Mouse (Mus musculus) gastrocnemius, adult 18-20 months (tissue): Measurements from ENCODE around the gene Zdhhc4. TPM values are rescaled to one million over a fixed set of nuclear protein-coding genes. Genes with fewer than 3 reads are reported as not detected.
A peak's percentile ranks its signal among the peaks of the same experiment; 100 is the strongest.

Experiments
- DNase-seq: peaks from one replicate; pipeline ENCODE4 v3.0.0; 2021; ENCODE audit warnings: low spot score
- total RNA-seq, 2 experiments: library from RNA; stranded (reverse); gene quantifications; 2 replicates each; pipeline ENCODE4 v1.2.3; 2021

Zdhhc4 gene
- total RNA-seq, 2 experiments from 2014 or later, result 34.7 to 38.1 TPM

DNA sequence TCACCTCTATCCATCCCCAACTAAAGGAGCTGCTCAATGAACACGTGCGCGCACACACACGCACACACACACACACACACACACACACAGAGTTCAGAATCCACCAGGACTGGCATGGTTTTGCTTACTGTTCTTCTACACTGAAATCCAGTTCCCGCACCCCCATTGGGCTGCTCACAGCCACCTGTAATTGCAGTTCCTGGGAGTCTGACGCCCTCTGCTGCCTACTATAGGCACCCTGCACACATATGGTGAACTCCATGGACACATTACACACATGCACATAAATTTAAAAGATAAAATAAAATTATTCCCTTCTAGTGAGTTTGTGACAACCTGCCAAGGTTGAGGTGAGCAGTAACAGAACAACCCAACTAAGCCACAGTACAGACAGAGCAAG lies 44.3 kb downstream of the Zdhhc4 start:
- no peak for DNase-seq

DNA sequence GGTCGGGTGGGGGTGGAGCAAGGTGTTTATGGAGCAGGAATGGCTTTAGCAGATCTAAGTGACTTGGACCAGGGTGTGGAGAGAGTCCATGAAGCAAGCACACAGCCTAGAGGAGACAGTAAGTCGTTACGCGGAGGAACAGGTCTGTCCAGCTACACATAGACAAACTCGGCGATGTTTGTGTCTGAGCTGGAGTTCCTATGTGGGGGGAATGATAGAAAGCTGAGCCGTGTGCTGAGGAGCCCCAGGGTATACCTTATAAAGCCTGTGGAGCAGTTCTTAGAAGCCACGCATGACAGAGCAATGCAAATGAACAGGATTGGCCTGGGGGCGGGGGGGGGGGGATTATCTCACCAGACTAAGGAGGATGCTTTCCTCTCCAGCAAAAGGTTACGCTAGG lies 49.8 kb downstream of the Zdhhc4 start:
- no peak for DNase-seq

DNA sequence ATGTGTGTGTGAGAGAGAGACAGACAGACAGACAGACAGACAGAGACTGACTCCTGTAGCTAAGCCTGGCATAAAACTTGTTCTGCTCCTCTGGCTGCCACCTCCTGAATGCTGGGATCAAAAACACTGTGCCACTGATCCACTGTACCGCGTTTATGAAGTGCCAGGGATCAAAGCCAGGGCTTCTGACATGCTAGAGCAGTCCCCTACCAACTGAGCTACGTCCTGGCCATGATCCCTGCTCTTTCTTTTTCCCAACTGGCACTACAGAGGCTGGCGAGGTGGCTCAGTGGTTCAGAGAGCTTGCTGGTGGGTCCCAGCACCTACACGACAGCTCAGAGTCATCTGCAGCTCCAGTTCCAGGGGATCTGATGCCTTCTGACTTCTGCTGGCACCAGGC lies 53.3 kb downstream of the Zdhhc4 start:
- no peak for DNase-seq

DNA sequence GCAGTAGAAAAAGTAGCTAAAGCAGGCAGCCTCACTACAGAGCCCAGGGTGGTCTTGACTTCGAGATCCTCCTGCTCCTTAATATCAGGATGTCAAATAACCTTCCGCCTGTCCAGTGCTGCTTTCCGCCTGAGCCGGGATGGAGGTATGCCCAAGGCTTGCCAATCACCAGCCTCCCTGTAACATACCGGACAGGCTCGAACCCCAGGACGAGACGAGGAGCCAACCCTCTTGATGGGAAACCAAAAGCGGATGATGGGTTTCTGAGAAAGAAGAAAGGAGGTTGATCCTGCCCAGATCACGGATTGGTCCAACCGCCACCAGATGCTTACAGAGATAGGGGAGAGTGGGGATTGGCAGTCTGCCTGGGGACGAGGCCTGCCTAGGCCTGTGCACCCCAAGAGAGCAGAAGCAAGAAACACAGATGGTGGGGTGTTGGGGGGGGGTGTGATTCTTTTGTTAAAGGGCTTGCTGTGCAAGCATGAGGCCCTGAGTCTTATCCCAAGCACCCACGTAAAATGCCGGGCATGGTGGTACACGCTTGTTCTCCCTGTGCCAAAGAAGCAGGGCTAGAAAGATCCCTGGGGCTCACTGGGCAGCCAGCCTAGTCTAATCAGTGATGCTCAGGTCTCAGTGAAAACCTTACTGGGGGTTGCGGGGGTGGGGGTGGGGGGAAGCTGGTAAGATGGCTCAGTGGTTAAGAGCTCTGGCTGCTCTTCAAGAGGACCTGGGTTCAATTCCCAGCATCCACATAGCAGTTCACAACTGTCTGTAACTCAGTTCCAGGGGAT lies 56.3 kb downstream of the Zdhhc4 start:
- no peak for DNase-seq

DNA sequence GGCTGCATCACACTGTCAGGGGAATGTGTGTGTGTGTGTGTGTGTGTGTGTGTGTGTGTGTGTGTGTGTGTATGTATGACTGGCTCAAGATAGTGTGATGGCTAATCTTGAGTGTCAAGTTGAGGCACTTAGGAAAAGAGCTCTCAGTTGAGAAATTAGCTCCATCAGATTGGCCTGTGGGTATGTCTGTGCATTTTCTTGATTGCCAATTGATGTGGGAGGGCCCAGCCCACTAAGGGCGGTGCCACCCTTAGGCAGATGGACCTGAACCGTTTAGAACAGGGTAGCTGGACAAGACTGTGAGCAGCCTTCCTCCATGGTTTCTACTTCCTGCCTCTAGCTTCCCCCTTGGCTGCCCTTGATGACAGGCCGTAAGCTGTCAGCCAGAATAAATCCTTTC lies 56.9 kb downstream of the Zdhhc4 start:
- no peak for DNase-seq

DNA sequence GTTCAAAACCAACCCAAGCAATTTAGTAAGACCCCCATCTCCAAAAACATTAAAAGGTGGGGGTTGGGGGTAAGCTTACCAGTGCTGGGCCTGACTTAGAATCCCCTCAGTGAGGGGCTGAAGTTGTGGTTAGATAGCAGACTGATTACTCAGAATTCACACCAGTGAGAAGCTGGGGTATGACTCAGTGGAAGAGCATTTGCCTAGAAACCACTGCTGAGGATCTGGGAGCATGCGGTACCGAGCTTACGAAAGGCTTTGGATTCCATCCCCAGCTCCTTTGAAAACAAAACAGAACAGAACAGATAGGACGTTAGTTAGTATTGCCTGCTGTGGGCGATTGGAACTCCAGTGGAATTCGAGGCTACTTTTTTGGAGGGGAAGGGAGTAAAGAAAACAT lies 57.4 kb downstream of the Zdhhc4 start:
- DNase-seq, result no peak

DNA sequence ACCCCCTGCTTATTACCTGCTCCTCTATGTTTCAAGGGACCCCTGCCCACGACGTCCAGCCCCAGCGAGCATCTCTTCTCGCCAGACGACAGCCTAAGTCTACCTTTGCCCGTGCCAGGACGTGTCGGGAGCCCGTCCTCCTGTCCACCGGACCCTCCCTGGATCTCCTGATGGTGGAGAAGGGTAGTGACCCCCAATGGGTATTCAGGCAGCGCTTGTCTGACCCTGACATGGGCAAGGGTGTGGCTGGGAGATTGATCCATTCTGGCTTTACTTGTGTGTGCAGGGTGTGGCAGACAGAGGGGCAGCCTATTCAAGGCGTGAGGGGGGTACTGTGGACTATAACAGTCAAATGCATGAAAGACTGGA lies 58.9 kb downstream of the Zdhhc4 start:
- no peak for DNase-seq

DNA sequence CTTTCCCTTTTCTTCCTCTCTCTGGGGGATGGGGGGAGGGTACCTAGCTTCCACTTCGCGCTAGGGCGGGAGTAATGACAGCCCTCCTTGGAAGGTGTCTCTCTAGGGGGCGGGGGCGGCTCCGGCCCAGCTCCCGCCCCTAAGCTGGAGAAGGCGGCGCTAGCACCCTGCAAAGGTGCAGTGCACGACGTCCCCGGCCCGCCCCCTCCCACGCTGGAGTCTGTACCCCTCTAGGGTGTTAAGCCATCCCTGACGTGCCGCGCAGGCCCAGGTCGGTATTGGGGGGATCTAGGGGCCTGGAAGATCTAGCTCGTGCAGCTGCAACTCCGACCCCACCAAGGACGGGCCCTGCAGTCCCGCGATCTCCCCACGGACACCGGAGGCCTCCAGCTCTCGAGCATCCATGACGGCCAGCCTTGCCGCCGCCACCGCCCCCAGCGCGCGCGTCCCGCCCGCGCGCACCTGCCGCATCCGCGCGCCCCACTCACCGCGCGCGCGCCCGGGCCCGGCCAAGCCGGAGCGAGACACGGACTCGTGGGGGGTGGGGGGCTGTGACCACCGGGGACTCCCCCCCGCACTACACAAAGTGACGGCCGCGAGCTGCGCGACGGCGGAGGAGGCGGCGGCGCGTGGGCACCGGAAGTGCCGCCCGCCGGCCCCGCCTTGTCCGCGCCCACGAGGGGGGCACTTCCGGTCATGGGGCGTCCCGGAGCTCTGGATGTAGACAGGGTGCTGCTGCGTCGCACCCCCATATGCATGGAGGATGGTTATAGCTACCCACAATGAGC lies 59.5 kb downstream of the Zdhhc4 start, which contains the start of gene Zfp316:
Gene Zfp316 (minus strand): TSS at position 660 of the 788 bp plus-strand sequence.
- DNase-seq, result peak; percentile 63

DNA sequence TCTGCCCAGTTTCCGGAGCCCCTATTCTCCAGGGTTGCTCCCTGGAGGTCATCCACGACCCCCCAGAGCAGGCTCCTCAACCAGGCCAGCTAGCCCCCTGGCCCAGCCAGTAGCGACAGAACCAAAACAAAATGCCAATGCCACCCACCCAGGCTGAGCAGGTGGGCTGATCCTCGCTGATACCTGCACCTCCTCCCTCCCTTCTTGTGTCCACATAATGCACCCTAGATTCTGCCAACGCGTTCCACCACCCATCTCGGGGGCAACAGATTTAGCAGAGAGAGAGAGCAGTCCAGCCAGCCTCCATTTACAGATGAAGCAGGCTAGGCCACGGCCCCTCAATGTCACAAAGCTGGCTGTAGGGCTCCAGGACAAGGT lies 60.1 kb downstream of the Zdhhc4 start:
- DNase-seq, result no peak

DNA sequence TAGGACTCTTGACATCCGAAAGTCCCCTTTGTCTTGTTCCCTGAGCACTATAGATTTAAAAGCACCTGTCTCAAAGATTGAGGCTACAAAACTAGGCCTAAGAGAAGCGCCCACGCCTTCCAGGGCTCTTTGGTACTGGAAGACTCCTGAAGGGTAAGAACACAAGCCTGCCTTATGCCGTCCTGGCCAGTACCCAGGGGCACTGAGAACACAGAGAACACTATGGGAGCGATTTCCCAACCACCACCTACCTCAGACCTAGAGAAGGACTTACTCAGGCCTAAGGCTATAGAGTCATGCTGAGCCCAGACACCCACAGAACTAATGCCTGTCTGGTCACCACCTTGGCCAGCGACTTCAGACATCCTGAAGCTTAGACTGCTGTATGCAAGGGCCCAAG lies 62.3 kb downstream of the Zdhhc4 start:
- DNase-seq, result no peak

Other genes with a start within 250 kb of the Zdhhc4 start
- 10 to 100 TPM; 15.5 to 17.0 TPM for gene Rnf216, start 216.3 kb downstream of the Zdhhc4 start, total RNA-seq
- not detected for gene Olfr718-ps1, start 181.7 kb downstream of the Zdhhc4 start, total RNA-seq
- gene Rbak, start 148.5 kb downstream of the Zdhhc4 start, total RNA-seq, result 1 to 10 TPM; 2.4 to 2.9 TPM
- gene Spdye4b, start 148.2 kb downstream of the Zdhhc4 start, total RNA-seq, result not detected
- not detected for gene Spdye4a, start 102.4 kb downstream of the Zdhhc4 start, total RNA-seq
- 1 to 10 TPM; 6.7 to 7.7 TPM for gene Zfp12, start 94.1 kb downstream of the Zdhhc4 start, total RNA-seq
- gene Zfp316, start 59.2 kb downstream of the Zdhhc4 start, total RNA-seq, result 1 to 10 TPM; 3.0 to 4.6 TPM
- gene Zfp853, start 35.6 kb downstream of the Zdhhc4 start, total RNA-seq, result not detected
- 10 to 100 TPM; 10.5 to 12.6 TPM for gene E130309D02Rik, start 13.9 kb downstream of the Zdhhc4 start, total RNA-seq
- not detected for gene Grid2ip, start 28.1 kb upstream of the Zdhhc4 start, total RNA-seq
- 10 to 100 TPM; 32.2 to 32.5 TPM for gene Kdelr2, start 74.6 kb upstream of the Zdhhc4 start, total RNA-seq
- 1 to 10 TPM; 9.3 to 9.5 TPM for gene Daglb, start 135.3 kb upstream of the Zdhhc4 start, total RNA-seq
- 100 to 1,000 TPM; 225 to 239 TPM for gene Rac1, start 198.8 kb upstream of the Zdhhc4 start, total RNA-seq